Mouse (Mus musculus) megakaryocyte, embryonic 14.5 days (primary cell): Measurements from ENCODE around the gene Vps35l.

Experiments used
- FLI1 ChIP-seq: IDR thresholded peaks from 2 replicates; pipeline ENCODE4 v1.6.1; 2012; ENCODE audit warnings: low read length, inconsistent platforms, mixed read lengths
- GATA1 ChIP-seq: IDR thresholded peaks from 3 replicates; pipeline ENCODE4 v1.6.1; 2012; ENCODE audit warnings: mixed read lengths, low read length, inconsistent platforms, borderline replicate concordance

DNA sequence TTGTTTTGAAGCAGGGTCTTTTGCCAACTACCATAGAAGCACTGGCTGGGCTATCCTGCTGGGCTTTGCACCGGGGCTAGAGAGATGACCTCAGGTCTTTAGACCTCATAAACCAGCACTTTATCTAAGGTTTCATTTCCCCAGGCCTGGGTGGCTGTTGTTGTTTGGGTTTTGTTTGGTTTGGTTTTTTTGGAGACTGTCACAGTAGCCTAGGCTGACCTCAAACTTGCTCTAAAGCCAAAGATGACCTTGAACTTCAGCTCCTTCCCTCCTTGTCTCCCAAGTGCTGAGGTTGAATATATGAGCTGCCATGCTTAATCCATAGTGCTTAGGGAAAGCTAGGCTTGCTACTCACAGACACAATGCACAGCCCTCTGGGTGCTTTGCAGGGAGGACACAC, 79.6 kb downstream of the Vps35l start:
- TF ChIP-seq GATA1, result no peak
- no peak for TF ChIP-seq FLI1
